Mouse (Mus musculus) ES-E14 (cell line): ENCODE results near the gene Acaa1a. TPM values are rescaled to one million over a fixed set of nuclear protein-coding genes. Genes with fewer than 3 reads are reported as not detected.

ENCODE experiments used
- DNase-seq: peaks from one replicate; pipeline ENCODE4 v3.0.0-alpha.2; 2013; ENCODE audit warnings: low read depth, low spot score
- H3K27ac ChIP-seq: 2 replicates; pipeline ENCODE4 v1.5.1; 2012; ENCODE audit warnings: low read depth, mild to moderate bottlenecking, low read length, moderate library complexity, mixed read lengths; ENCODE audit not compliant: poor library complexity, insufficient read depth, severe bottlenecking
- H3K36me3 ChIP-seq: 2 replicates; pipeline ENCODE4 v1.6.1; 2012; ENCODE audit warnings: mild to moderate bottlenecking, low read length, moderate library complexity, mixed read lengths; ENCODE audit not compliant: control insufficient read depth, poor library complexity, insufficient read depth, severe bottlenecking
- H3K4me1 ChIP-seq, 2 experiments: fragments of 150-350 bp in 1 of 2; sonication (generic) in 1 of 2; 2 replicates each; pipeline ENCODE4 v1.6.1; 2012; ENCODE audit warnings: low read length in 2 of 2, mild to moderate bottlenecking in 1 of 2, mixed read lengths in 1 of 2; ENCODE audit not compliant: control insufficient read depth in 2 of 2, insufficient read depth in 2 of 2, poor library complexity in 1 of 2
- H3K4me3 ChIP-seq, 2 experiments: fragments of 150-350 bp in 1 of 2; sonication (generic) in 1 of 2; 2 replicates each; pipeline ENCODE4 v1.5.1; 2012; ENCODE audit warnings: low read length in 2 of 2, low read depth in 1 of 2, mild to moderate bottlenecking in 1 of 2, mixed read lengths in 1 of 2; ENCODE audit not compliant: insufficient read depth in 1 of 2, poor library complexity in 1 of 2, severe bottlenecking in 1 of 2
- H3K9ac ChIP-seq: 2 replicates; pipeline ENCODE4 v1.6.1; 2012; ENCODE audit warnings: low read depth, mild to moderate bottlenecking, low read length, mixed read lengths; ENCODE audit not compliant: poor library complexity, insufficient read depth, severe bottlenecking
- H3K9me3 ChIP-seq: fragments of 150-350 bp; sonication (generic); 2 replicates; pipeline ENCODE4 v1.6.1; 2012; ENCODE audit warnings: low read depth, mild to moderate bottlenecking, low read length; ENCODE audit not compliant: control insufficient read depth, insufficient read depth
- CHD2 ChIP-seq: IDR thresholded peaks from 2 replicates; pipeline ENCODE4 v1.6.1; 2014; ENCODE audit warnings: mild to moderate bottlenecking, low read depth, low read length, inconsistent platforms
- HCFC1 ChIP-seq: IDR thresholded peaks from 2 replicates; pipeline ENCODE4 v1.6.1; 2012; ENCODE audit warnings: low read length, inconsistent platforms, borderline replicate concordance; ENCODE audit not compliant: insufficient read depth
- MAFK ChIP-seq: IDR thresholded peaks from 2 replicates; pipeline ENCODE4 v1.6.1; 2014; ENCODE audit warnings: mild to moderate bottlenecking, low read depth, low read length, inconsistent platforms; ENCODE audit not compliant: insufficient read depth
- ZC3H11A ChIP-seq: IDR thresholded peaks from 2 replicates; pipeline ENCODE4 v1.6.1; 2012; ENCODE audit warnings: low read depth, mild to moderate bottlenecking, inconsistent platforms, low read length, borderline replicate concordance
- ZNF384 ChIP-seq: IDR thresholded peaks from 2 replicates; pipeline ENCODE4 v1.6.1; 2012; ENCODE audit warnings: low read depth, low read length, inconsistent platforms
- in situ Hi-C, 2 experiments: fragments of 600-800 bp; cut with MboI; formaldehyde crosslinking; loops; one replicate each; pipeline ENCODE4 v1.15.1; 2025; ENCODE audit warnings: low sequenced_read_pairs in 2 of 2, inconsistent platforms in 1 of 2; ENCODE audit not compliant: unreplicated experiment in 2 of 2
- total RNA-seq: library from RNA; depleted of rRNA; stranded (reverse); fragments of 300-350 nt; gene quantifications from 2 replicates; pipeline ENCODE4 v1.2.3, GENCODE M21; 2012

Acaa1a gene
- total RNA-seq, 1 experiment, result 54.9 TPM

DNA sequence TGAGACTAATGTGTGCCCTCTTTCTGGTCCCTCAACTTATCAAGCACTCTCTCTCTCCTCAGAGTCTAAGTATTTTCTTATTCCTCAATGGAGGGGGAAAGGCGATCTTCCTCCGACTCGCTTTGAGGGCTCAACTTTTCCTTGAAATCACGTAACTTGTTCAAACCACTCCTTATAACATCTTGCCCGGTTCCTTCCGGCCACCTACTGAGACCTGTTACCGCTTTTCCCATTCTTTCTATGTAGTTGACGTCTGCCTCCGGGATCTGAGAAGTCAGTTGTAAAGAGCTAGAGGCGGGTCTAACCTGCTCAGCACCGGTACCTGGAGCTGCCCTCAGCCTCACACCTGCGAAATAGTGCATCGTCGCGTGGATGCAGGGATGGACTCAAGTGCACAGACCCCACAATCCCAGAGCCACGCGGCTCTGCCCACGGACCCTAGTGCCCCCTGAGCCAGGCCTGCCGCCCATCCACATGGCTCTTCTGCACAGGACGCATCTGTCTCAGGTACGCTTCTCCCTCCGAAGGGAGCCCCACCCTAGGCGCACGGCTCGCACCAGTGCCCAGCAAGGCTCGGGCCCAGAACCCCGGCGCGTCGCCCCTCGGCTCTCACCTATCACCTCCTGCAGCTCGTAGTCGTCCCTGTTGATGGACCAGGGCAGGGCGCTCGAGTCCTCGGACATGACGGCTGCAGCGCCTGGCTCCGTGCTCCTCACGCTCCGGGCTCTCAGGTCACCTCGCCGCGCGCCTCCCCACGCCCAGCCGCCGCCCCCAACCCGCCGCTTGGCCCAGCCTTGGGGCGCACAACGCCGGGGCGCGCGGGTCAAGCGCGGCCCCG, 17.9 kb upstream of the Acaa1a start:
- Histone ChIP-seq H3K36me3 (no peaks in the 10 kb centered on the region), H3K27ac (peak overlapping the region; percentile 92), H3K4me1 (peaks cover 4 to 5% of the 10 kb centered on the region in 2 experiments; a peak in 2 of 4 replicates), H3K9me3 (no peaks in the 10 kb centered on the region), H3K4me3 (peak overlapping the region; percentile 78 to 90), H3K9ac (peak overlapping the region; percentile 89)
- TF ChIP-seq HCFC1 (no peak), CHD2 (no peak), ZNF384 (no peak), MAFK (no peak), ZC3H11A (no peak)
- in situ Hi-C loops, result no loop called here
- no peak for DNase-seq

DNA sequence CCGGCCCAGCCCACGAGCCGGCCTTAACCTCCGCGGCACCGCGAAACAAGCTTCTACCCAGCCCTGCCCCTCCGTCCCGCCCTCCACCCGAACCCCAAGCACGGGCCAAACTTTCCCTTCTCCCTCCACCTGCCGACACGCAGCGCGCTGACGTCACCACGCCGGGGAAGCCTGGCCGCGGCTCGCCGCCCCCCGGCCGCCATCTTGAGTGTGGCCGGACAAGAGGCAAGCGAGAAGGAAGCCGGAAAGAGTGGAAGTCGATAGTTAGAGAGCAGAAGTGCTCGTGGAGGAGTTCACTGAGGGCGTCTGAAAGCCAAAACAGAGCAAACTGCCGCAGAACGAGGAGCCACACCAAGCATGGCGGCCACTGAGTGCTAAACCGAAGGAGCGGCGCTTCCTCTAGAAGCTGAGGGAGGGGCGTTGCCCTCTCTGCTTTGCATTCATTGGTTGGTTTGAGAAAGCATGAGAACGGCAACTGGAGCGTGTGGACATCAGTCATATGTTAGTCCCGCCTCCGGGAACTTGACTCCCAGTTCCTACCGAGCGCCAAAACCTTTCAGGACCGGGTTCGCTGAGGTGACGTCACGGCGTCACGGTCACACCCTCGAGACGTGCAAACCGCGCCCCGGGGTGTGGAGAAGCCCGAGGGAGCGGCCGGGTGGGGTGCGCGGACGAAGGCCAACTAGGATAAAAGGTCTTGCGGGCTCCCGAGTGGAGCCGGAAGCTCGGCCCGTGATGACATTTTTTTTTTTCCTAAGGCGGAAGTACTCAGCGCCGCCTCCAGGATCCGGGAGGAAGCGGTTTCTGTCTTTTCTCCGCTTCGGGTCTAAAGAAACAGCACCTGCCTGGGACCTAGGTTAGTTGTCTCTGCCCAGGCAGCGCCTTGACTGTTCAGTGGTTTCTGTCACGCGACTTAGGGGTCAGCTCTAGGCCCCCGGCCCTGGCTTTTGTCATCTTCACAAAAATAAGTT, 16.9 kb upstream of the Acaa1a start, which contains the start of gene Oxsr1:
Oxsr1 (minus strand) TSS at position 139 of the 971 bp plus-strand sequence.
- H3K27ac ChIP-seq, result peak within 1 kb of the TSS; percentile 93
- peak; percentile 99 for DNase-seq
- in situ Hi-C loops, result no loop called here
- H3K9ac ChIP-seq, result peak within 1 kb of the TSS; percentile 89
- TF ChIP-seq MAFK, result no peak
- peak; percentile 98 for TF ChIP-seq ZNF384
- no peak for TF ChIP-seq ZC3H11A
- peak; percentile 88 for TF ChIP-seq HCFC1
- peak; percentile 89 for TF ChIP-seq CHD2
- H3K4me3 ChIP-seq, result peak within 1 kb of the TSS; percentile 78 to 90
- H3K36me3 ChIP-seq, result no peaks in the 10 kb centered on the region
- no peaks in the 10 kb centered on the region for H3K9me3 ChIP-seq
- peaks cover 4 to 5% of the 10 kb centered on the region in 2 experiments; a peak in 2 of 4 replicates for H3K4me1 ChIP-seq

DNA sequence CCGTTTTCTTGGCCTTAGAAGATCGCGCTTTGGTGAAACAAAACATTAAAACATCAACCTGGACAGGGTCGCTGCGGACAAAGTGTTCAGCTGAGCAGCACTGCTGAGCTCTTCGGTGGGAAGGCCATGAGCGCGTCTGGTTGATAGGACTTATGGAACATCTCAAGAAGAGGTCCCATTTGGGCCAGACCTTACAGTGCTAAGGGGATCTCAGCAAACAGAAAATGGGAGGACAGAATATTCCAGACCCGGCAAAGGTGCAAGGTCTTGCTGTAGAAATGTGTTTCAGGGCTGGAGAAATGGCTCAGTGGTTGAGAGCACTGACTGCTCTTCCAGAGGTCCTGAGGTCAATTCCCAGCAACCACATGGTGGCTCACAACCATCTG, 16.2 kb upstream of the Acaa1a start:
- peak overlapping the region; percentile 69 for H3K9ac ChIP-seq
- H3K4me1 ChIP-seq, result peaks cover 4% of the 10 kb centered on the region in 2 experiments; a peak in 2 of 4 replicates
- TF ChIP-seq CHD2, result no peak
- TF ChIP-seq ZNF384, result no peak
- TF ChIP-seq HCFC1, result no peak
- no peak for TF ChIP-seq ZC3H11A
- in situ Hi-C loops, result no loop called here
- H3K9me3 ChIP-seq, result no peaks in the 10 kb centered on the region
- H3K4me3 ChIP-seq, result peak overlapping the region; percentile 65 to 81
- H3K27ac ChIP-seq, result peak overlapping the region; percentile 93
- H3K36me3 ChIP-seq, result no peaks in the 10 kb centered on the region
- no peak for DNase-seq

DNA sequence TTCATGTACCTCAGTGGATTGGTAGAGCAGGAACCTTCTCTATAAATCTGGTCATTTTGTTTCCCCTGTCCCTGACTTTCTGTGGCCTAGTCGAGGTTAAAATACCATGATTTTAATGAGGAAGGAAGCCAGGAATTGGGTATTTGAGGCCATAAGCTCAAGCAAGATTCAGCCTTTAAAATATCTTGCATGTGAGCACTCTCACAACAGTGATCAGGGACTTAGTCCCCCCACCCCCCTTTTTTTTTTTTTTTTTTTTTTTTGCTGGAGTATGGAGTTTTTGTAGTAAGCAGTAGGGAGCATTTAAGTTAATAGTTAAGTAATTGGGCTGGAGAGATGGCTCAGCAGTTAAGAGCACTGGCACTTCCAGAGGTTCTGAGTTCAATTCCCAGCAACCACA, 15.3 kb upstream of the Acaa1a start:
- Histone ChIP-seq H3K9me3 (no peaks in the 10 kb centered on the region), H3K27ac (no peak overlapping the region; the same call in 1 of the 2 replicates), H3K36me3 (no peaks in the 10 kb centered on the region), H3K4me1 (peaks cover 4% of the 10 kb centered on the region in 2 experiments; a peak in 1 of 4 replicates), H3K4me3 (no peak overlapping the region), H3K9ac (no peak overlapping the region)
- in situ Hi-C loops, result no loop called here
- no peak for TF ChIP-seq HCFC1
- TF ChIP-seq ZNF384, result 0 out of 2 replicates have a peak, but pooled peaks have one; percentile 46
- no peak for TF ChIP-seq MAFK
- TF ChIP-seq CHD2, result no peak
- no peak for TF ChIP-seq ZC3H11A
- DNase-seq, result no peak
